17 mouse cellular contexts compared by ENCODE assay signal in the genomic region with DNA sequence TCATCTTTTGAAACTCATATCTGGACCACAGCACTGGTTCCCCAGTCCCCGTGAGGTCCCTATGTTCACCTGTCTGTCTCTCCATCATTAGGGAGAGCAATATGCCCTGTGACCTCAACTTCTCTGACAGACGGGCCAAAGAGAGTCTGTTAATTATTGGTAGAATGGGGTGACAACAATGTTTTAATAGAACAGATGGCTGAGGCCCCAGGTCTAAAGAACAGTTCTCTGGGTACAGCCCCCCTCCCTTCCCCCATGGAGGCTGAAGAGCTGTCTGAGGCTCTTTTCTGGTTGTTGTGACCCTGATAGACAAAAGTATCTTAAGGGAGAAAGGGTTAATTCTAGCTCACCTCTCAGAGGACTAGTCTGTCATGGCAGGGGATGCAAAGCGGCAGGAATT. TPM values are rescaled to one million over a fixed set of nuclear protein-coding genes. Genes with fewer than 3 reads are reported as not detected.
"Had no signal": no experiment of that assay in that cellular context is flagged by ENCODE, and none has a peak within 500 bp of the region (broad histone marks: within the 10 kb centered on the region; RNA-seq: fewer than 3 reads in every experiment).

No protein-coding gene starts in this region.

- H3K4me1 ChIP-seq: hindbrain, embryonic 13.5 days; midbrain, embryonic 15.5 days; neural tube, embryonic 12.5 days had no signal

- H3K36me3 ChIP-seq: hindbrain, embryonic 13.5 days; limb, embryonic 10.5 days; midbrain, embryonic 15.5 days; neural tube, embryonic 12.5 days had no signal

- H3K9me3 ChIP-seq: hindbrain, embryonic 13.5 days; limb, embryonic 10.5 days; midbrain, embryonic 15.5 days had no signal

- H3K27me3 ChIP-seq: hindbrain, embryonic 13.5 days; midbrain, embryonic 15.5 days; neural tube, embryonic 12.5 days had no signal

- ATAC-seq: hindbrain, postnatal 0 days; lung, postnatal 0 days; midbrain, embryonic 15.5 days had no signal

- H3K9ac ChIP-seq: hindbrain, embryonic 13.5 days; liver, embryonic 14.5 days; midbrain, embryonic 15.5 days; neural tube, embryonic 12.5 days had no signal

- DNase-seq: lung, adult 2 months; lung, postnatal 36 days; right cerebral cortex, postnatal 4 days; spleen, adult 18-20 months; thymus, adult 18-20 months; thymus, postnatal 14 days had no signal

- H3K27ac ChIP-seq: hindbrain, embryonic 13.5 days; hindbrain, postnatal 0 days; left cerebral cortex, adult 2 months; limb, embryonic 10.5 days; liver, embryonic 14.5 days; midbrain, embryonic 15.5 days; neural tube, embryonic 12.5 days had no signal

- H3K4me3 ChIP-seq: hindbrain, embryonic 13.5 days; left cerebral cortex, adult 2 months; limb, embryonic 10.5 days; midbrain, embryonic 15.5 days; neural tube, embryonic 12.5 days had no signal

- H3K4me2 ChIP-seq: hindbrain, embryonic 13.5 days; midbrain, embryonic 11.5 days; midbrain, embryonic 15.5 days; neural tube, embryonic 12.5 days had no signal

RNA-seq across cellular contexts. Expression of a gene that starts 58.9 kb away (rescaled TPM):
- total RNA-seq: megakaryocyte progenitor cell, adult 5-6 weeks; monocyte, adult 5-6 weeks had no signal
